Mouse (Mus musculus) midbrain, embryonic 13.5 days (tissue): ENCODE measurements at regions not wholly inside any gene's neighbourhood (a gene's known extent, or its start where the extent isn't known, plus 50 kb on each side); places are given as distances from the start of the nearest gene placed in this dataset.

Source experiments
- ATAC-seq: fragments of 200-750 bp; cut with Nextera tagmentation; 2 replicates; pipeline ENCODE4 v1.8.0; 2017; ENCODE audit warnings: mild to moderate bottlenecking, moderate TSS enrichment, moderate library complexity
- H3K27ac ChIP-seq: fragments of 300-500 bp; sonication (generic); 2 replicates; pipeline ENCODE4 v1.5.1; 2015; ENCODE audit warnings: inconsistent platforms, mild to moderate bottlenecking, moderate library complexity
- H3K27me3 ChIP-seq: fragments of 300-500 bp; sonication (generic); 2 replicates; pipeline ENCODE4 v1.6.1; 2015; ENCODE audit warnings: mild to moderate bottlenecking, inconsistent platforms
- H3K36me3 ChIP-seq: fragments of 300-500 bp; sonication (generic); 2 replicates; pipeline ENCODE4 v1.6.1; 2015; ENCODE audit warnings: mild to moderate bottlenecking, inconsistent platforms
- H3K4me1 ChIP-seq: fragments of 300-500 bp; sonication (generic); replicated peaks from 2 replicates; pipeline ENCODE4 v1.6.1; 2015; ENCODE audit warnings: inconsistent platforms
- H3K4me2 ChIP-seq: fragments of 300-500 bp; sonication (generic); replicated peaks from 2 replicates; pipeline ENCODE4 v1.6.1; 2015; ENCODE audit warnings: moderate library complexity, mild to moderate bottlenecking, inconsistent platforms
- H3K4me3 ChIP-seq: fragments of 300-500 bp; sonication (generic); replicated peaks from 2 replicates; pipeline ENCODE4 v1.5.1; 2015; ENCODE audit warnings: mild to moderate bottlenecking, inconsistent platforms
- H3K9ac ChIP-seq: fragments of 300-500 bp; sonication (generic); replicated peaks from 2 replicates; pipeline ENCODE4 v1.6.1; 2015; ENCODE audit warnings: mild to moderate bottlenecking, inconsistent platforms
- H3K9me3 ChIP-seq: fragments of 300-500 bp; sonication (generic); 2 replicates; pipeline ENCODE4 v1.6.1; 2016; ENCODE audit warnings: mild to moderate bottlenecking, inconsistent platforms
- WGBS: fragments of 180-500 bp; shearing (Covaris S2); methylation state at CpG from one replicate; pipeline ENCODE4 v1.1.7; 2015; 5-methylcytosine and 5-hydroxymethylcytosine counted together

GRCm38 (mm10) chr2:159625306-159625705 is 708.7 kb downstream of the Gm826 start:
- Histone ChIP-seq H3K4me3 (no peak overlapping the region), H3K9me3 (no peaks in the 10 kb centered on the region), H3K4me2 (no peak overlapping the region), H3K36me3 (no peaks in the 10 kb centered on the region), H3K4me1 (no peaks in the 10 kb centered on the region), H3K9ac (no peak overlapping the region), H3K27ac (no peak overlapping the region), H3K27me3 (no peaks in the 10 kb centered on the region)
- 87% methylated on average over 1 of the region's 1 CpGs for WGBS
- ATAC-seq, result no peak

- no peak overlapping the region for H3K4me3 ChIP-seq
- no peak overlapping the region for H3K27ac ChIP-seq
- no peak for ATAC-seq
- H3K27me3 ChIP-seq, result no peaks in the 10 kb centered on the region
- no peaks in the 10 kb centered on the region for H3K4me1 ChIP-seq
- no peaks in the 10 kb centered on the region for H3K36me3 ChIP-seq
- H3K4me2 ChIP-seq, result no peak overlapping the region
- no peak overlapping the region for H3K9ac ChIP-seq
- no peaks in the 10 kb centered on the region for H3K9me3 ChIP-seq
- whole genome bisulfite sequencing, result 65% methylated on average over 4 of the region's 4 CpGs
Measured at GRCm38 (mm10) chr2:159645861-159646260, 688.1 kb downstream of the Gm826 start.

GRCm38 (mm10) chr2:159646595-159646994 is 687.4 kb downstream of the Gm826 start:
- H3K9me3 ChIP-seq, result no peaks in the 10 kb centered on the region
- 84% methylated on average over 2 of the region's 2 CpGs for WGBS
- no peak overlapping the region for H3K4me2 ChIP-seq
- no peaks in the 10 kb centered on the region for H3K4me1 ChIP-seq
- ATAC-seq, result no peak
- H3K4me3 ChIP-seq, result no peak overlapping the region
- H3K27ac ChIP-seq, result no peak overlapping the region
- H3K27me3 ChIP-seq, result no peaks in the 10 kb centered on the region
- no peak overlapping the region for H3K9ac ChIP-seq
- H3K36me3 ChIP-seq, result no peaks in the 10 kb centered on the region

DNA sequence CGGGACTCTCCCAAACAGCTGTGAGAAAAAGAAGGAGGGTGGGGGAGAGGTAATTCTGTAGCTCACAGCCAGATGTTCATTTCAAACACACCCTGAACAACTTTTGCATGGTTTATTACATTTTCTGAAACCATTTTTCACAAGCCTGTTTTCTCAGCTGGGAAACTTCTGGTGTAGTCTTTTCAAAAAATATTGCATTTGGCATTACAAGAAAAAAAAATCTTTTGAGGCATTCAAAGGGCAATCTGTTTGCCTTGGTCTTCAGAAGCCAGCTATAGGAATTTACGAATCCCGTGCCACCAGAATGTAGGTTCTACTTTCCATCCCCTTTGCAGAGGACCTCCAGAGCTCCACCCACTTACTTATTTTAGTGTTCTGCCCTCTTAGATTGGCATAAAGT is 681.7 kb downstream of the Gm826 start:
- WGBS, result 83% methylated on average over 3 of the region's 3 CpGs
- Histone ChIP-seq H3K4me1 (no peaks in the 10 kb centered on the region), H3K4me3 (no peak overlapping the region), H3K27ac (no peak overlapping the region), H3K36me3 (no peaks in the 10 kb centered on the region), H3K9ac (no peak overlapping the region), H3K4me2 (no peak overlapping the region), H3K9me3 (no peaks in the 10 kb centered on the region), H3K27me3 (no peaks in the 10 kb centered on the region)
- ATAC-seq, result no peak

- Histone ChIP-seq H3K4me1 (no peaks in the 10 kb centered on the region), H3K36me3 (no peaks in the 10 kb centered on the region), H3K9me3 (no peaks in the 10 kb centered on the region), H3K27ac (no peak overlapping the region), H3K27me3 (no peaks in the 10 kb centered on the region), H3K4me2 (no peak overlapping the region), H3K9ac (no peak overlapping the region), H3K4me3 (no peak overlapping the region)
- ATAC-seq, result no peak
- 58% methylated on average over 3 of the region's 3 CpGs for WGBS
Measured at GRCm38 (mm10) chr2:159676845-159677244, 657.1 kb downstream of the Gm826 start.

DNA sequence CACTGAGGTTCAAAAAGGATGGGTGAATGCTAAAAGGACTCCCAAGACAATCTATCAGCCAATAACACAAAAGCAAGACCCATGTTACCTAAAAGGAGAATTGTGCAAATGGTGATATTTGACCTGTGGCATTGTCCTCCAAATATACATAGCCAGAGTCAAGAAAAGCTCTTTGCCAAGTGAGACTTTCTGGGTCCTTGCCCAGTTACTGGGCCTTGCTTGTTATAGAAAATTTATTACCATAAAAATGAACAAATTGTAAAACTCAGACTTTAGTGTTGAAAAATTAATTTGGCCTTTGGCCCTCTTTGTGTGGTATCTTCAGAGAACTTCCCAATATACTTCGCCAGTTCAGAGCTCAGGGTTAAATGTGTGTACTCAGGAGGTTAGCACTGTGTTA is 653.3 kb downstream of the Gm826 start:
- Histone ChIP-seq H3K4me1 (no peaks in the 10 kb centered on the region), H3K9ac (no peak overlapping the region), H3K36me3 (no peaks in the 10 kb centered on the region), H3K9me3 (no peaks in the 10 kb centered on the region), H3K27ac (no peak overlapping the region), H3K4me2 (no peak overlapping the region), H3K4me3 (no peak overlapping the region), H3K27me3 (no peaks in the 10 kb centered on the region)
- WGBS, result 85% methylated on average over 1 of the region's 1 CpGs
- ATAC-seq, result no peak

- H3K9me3 ChIP-seq, result peaks cover 3% of the 10 kb centered on the region; the same call in 1 of the 2 replicates
- H3K36me3 ChIP-seq, result no peaks in the 10 kb centered on the region
- no peak overlapping the region for H3K4me3 ChIP-seq
- H3K4me1 ChIP-seq, result no peaks in the 10 kb centered on the region
- ATAC-seq, result no peak
- 80% methylated on average over 3 of the region's 3 CpGs for WGBS
- H3K27ac ChIP-seq, result no peak overlapping the region
- H3K9ac ChIP-seq, result no peak overlapping the region
- H3K4me2 ChIP-seq, result no peak overlapping the region
- H3K27me3 ChIP-seq, result no peaks in the 10 kb centered on the region
Measured at GRCm38 (mm10) chr2:159703100-159703499, 630.9 kb downstream of the Gm826 start.

DNA sequence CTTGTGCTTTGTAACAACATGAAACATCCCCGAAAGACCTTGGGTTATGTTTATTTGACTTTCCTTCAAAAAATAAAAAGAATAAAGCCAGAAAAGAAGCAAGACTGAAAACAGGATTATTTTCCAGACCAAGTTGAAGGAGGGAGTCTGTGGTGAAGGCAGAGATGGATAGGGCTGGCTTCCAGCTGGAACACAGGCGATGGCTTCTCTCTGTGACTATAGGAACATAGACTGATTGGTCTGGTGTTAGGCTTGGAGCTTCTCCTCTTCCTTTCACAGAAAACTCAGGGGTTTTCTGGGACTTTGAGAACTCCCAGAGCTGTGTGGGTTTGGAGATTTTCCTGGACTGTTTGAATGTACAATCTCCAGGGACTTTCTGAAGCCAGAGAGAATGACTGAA is 625.8 kb downstream of the Gm826 start:
- no peak overlapping the region for H3K4me2 ChIP-seq
- WGBS, result 90% methylated on average over 2 of the region's 2 CpGs
- no peaks in the 10 kb centered on the region for H3K4me1 ChIP-seq
- H3K27me3 ChIP-seq, result no peaks in the 10 kb centered on the region
- H3K9me3 ChIP-seq, result no peaks in the 10 kb centered on the region
- no peak overlapping the region for H3K9ac ChIP-seq
- ATAC-seq, result no peak
- no peak overlapping the region for H3K27ac ChIP-seq
- no peak overlapping the region for H3K4me3 ChIP-seq
- H3K36me3 ChIP-seq, result no peaks in the 10 kb centered on the region

GRCm38 (mm10) chr2:159714633-159715032 is 619.3 kb downstream of the Gm826 start:
- 44% methylated on average over 3 of the region's 3 CpGs for WGBS
- H3K4me1 ChIP-seq, result no peaks in the 10 kb centered on the region
- no peaks in the 10 kb centered on the region for H3K27me3 ChIP-seq
- no peak for ATAC-seq
- H3K4me3 ChIP-seq, result no peak overlapping the region
- no peak overlapping the region for H3K4me2 ChIP-seq
- no peak overlapping the region for H3K27ac ChIP-seq
- no peaks in the 10 kb centered on the region for H3K36me3 ChIP-seq
- no peak overlapping the region for H3K9ac ChIP-seq
- H3K9me3 ChIP-seq, result no peaks in the 10 kb centered on the region

- Histone ChIP-seq H3K9me3 (no peaks in the 10 kb centered on the region), H3K4me3 (no peak overlapping the region), H3K4me1 (no peaks in the 10 kb centered on the region), H3K36me3 (no peaks in the 10 kb centered on the region), H3K4me2 (no peak overlapping the region), H3K27ac (no peak overlapping the region), H3K27me3 (no peaks in the 10 kb centered on the region), H3K9ac (no peak overlapping the region)
- WGBS, result 13% methylated on average over 1 of the region's 2 CpGs
- ATAC-seq, result no peak
Measured at GRCm38 (mm10) chr2:159718738-159719137, 615.2 kb downstream of the Gm826 start.

DNA sequence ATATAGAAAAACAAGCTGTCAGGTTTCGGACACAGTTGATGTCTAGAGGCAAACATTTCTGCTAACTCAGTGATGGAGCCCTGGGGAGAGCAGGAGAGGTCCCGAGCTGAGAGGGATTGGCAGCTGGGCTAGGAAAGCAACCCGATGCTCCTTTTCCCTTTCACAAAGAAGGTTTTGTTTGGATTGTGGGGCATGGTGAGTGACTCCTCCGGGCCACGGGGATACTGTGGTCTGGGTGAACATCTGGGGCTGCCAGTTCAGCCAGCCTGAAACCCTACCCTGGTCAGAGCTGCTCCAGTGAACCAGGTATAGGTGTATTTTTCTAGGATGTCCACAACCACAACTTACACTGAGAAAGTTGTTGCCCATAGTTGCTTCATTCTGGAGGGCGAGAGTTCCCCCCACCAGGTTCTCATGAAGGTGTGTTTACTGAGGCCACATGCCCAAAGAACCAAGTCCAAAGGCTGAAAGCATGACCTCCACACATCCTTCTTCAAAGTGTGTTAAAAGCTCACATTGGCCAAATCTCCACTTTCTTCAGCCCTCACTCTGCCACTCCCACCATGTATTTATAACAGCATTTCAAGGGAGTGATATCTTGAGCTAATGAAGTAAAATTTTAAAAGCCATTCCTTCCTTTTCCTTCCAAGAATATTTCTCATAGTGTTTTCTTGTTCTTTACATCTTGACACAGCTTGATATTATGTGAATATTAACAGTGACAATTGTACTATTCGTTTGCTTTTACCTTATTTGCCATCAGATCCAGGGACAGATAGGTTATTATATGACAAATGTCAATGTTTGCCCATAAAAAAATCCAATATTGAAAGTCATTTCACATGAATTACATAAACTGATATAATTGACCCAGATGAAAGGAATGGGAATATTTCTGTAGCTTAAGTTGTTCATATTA is 608.5 kb downstream of the Gm826 start:
- H3K36me3 ChIP-seq, result no peaks in the 10 kb centered on the region
- no peak overlapping the region for H3K27ac ChIP-seq
- no peak for ATAC-seq
- H3K9ac ChIP-seq, result no peak overlapping the region
- H3K9me3 ChIP-seq, result no peaks in the 10 kb centered on the region
- H3K4me3 ChIP-seq, result no peak overlapping the region
- H3K4me1 ChIP-seq, result no peaks in the 10 kb centered on the region
- H3K4me2 ChIP-seq, result no peak overlapping the region
- no peaks in the 10 kb centered on the region for H3K27me3 ChIP-seq
- 40% methylated on average over 7 of the region's 7 CpGs for WGBS

- Histone ChIP-seq H3K27me3 (no peaks in the 10 kb centered on the region), H3K4me3 (no peak overlapping the region), H3K4me2 (no peak overlapping the region), H3K36me3 (no peaks in the 10 kb centered on the region), H3K9me3 (no peaks in the 10 kb centered on the region), H3K4me1 (no peaks in the 10 kb centered on the region), H3K27ac (no peak overlapping the region), H3K9ac (no peak overlapping the region)
- WGBS, result 90% methylated on average over 3 of the region's 3 CpGs
- no peak for ATAC-seq
Measured at GRCm38 (mm10) chr2:159729301-159729700, 604.7 kb downstream of the Gm826 start.

GRCm38 (mm10) chr2:159730221-159730620 is 603.7 kb downstream of the Gm826 start:
- WGBS, result 89% methylated on average over 8 of the region's 8 CpGs
- H3K4me2 ChIP-seq, result no peak overlapping the region
- H3K9ac ChIP-seq, result no peak overlapping the region

More at GRCm38 (mm10) chr2:159730221-159730620, 603.7 kb downstream of the Gm826 start:
- no peak for ATAC-seq
- Histone ChIP-seq H3K4me3 (no peak overlapping the region), H3K36me3 (no peaks in the 10 kb centered on the region), H3K9me3 (no peaks in the 10 kb centered on the region), H3K27me3 (no peaks in the 10 kb centered on the region), H3K27ac (no peak overlapping the region), H3K4me1 (no peaks in the 10 kb centered on the region)
